Mouse (Mus musculus) 3134 (cell line): ENCODE data around the gene Ube4a.

ENCODE experiments used
- DNase-seq: peaks from one replicate; pipeline ENCODE4 v3.0.0-alpha.2; 2011; ENCODE audit warnings: low spot score; ENCODE audit not compliant: insufficient read length; ENCODE audit errors: extremely low read depth

The Ube4a gene

GRCm38 (mm10) chr9:44873665-44874064, 91.7 kb downstream of the Ube4a start:
- DNase-seq: no peak
